Mouse (Mus musculus) myocyte (in vitro differentiated cells): ENCODE results near the gene Slc35g2. TPM values are rescaled to one million over a fixed set of nuclear protein-coding genes. Genes with fewer than 3 reads are reported as not detected.

Experiments
- H3K27me3 ChIP-seq: one replicate; pipeline ENCODE4 v1.6.1; 2011; ENCODE audit not compliant: control insufficient read depth, insufficient read depth, insufficient read length
- H3K36me3 ChIP-seq: one replicate; pipeline ENCODE4 v1.6.1; 2011; ENCODE audit not compliant: control insufficient read depth, insufficient read depth
- H3K4me2 ChIP-seq: one replicate; pipeline ENCODE4 v1.6.1; 2011; ENCODE audit warnings: low read depth, control low read depth
- H3K4me3 ChIP-seq: one replicate; pipeline ENCODE4 v1.5.1; 2011; ENCODE audit warnings: mild to moderate bottlenecking, control low read depth, moderate library complexity
- H3K79me2 ChIP-seq: one replicate; pipeline ENCODE4 v1.6.1; 2011; ENCODE audit not compliant: control insufficient read depth, insufficient read depth
- H3ac ChIP-seq: one replicate; pipeline ENCODE4 v1.6.1; 2011; ENCODE audit not compliant: control insufficient read depth, insufficient read length
- CEBPB ChIP-seq: IDR thresholded peaks from 2 replicates; pipeline ENCODE4 v1.6.1; 2011; ENCODE audit warnings: mild to moderate bottlenecking, moderate library complexity; ENCODE audit not compliant: poor library complexity, insufficient read depth, severe bottlenecking
- E2F4 ChIP-seq: IDR thresholded peaks from one replicate; pipeline ENCODE4 v1.6.1; 2011; ENCODE audit warnings: mild to moderate bottlenecking, control low read depth, moderate library complexity; ENCODE audit not compliant: insufficient read depth
- MAX ChIP-seq: IDR thresholded peaks from one replicate; pipeline ENCODE4 v1.6.1; 2011; ENCODE audit warnings: low read depth, mild to moderate bottlenecking, control low read depth
- MYOD1 ChIP-seq, 3 experiments: IDR thresholded peaks; one replicate each; pipeline ENCODE4 v1.6.1; 2011; ENCODE audit warnings: control low read depth in 2 of 3, low read depth in 2 of 3, mild to moderate bottlenecking in 2 of 3, moderate library complexity in 1 of 3; ENCODE audit not compliant: insufficient read length in 2 of 3, control insufficient read depth in 1 of 3
- MYOG ChIP-seq, 3 experiments: IDR thresholded peaks; one replicate each; pipeline ENCODE4 v1.6.1; 2011; ENCODE audit warnings: control low read depth in 2 of 3, low read depth in 2 of 3, mild to moderate bottlenecking in 2 of 3; ENCODE audit not compliant: insufficient read length in 2 of 3, control insufficient read depth in 1 of 3, insufficient read depth in 1 of 3
- POLR2A ChIP-seq: IDR thresholded peaks from one replicate; pipeline ENCODE4 v1.6.1; 2011; ENCODE audit warnings: low read depth, mild to moderate bottlenecking, control low read depth, moderate library complexity; ENCODE audit not compliant: insufficient read length
- POLR2AphosphoS2 ChIP-seq: IDR thresholded peaks from one replicate; pipeline ENCODE4 v1.6.1; 2011; ENCODE audit warnings: low read depth, control low read depth; ENCODE audit not compliant: insufficient read length
- REST ChIP-seq: IDR thresholded peaks from one replicate; pipeline ENCODE4 v1.6.1; 2011; ENCODE audit warnings: mild to moderate bottlenecking, control low read depth, moderate library complexity; ENCODE audit not compliant: insufficient read depth, insufficient read length
- SRF ChIP-seq: IDR thresholded peaks from one replicate; pipeline ENCODE4 v1.6.1; 2011; ENCODE audit warnings: low read depth; ENCODE audit not compliant: control insufficient read depth, insufficient read length
- TCF12 ChIP-seq: IDR thresholded peaks from one replicate; pipeline ENCODE4 v1.6.1; 2011; ENCODE audit warnings: mild to moderate bottlenecking, control low read depth; ENCODE audit not compliant: poor library complexity, insufficient read depth, severe bottlenecking
- TCF3 ChIP-seq: IDR thresholded peaks from one replicate; pipeline ENCODE4 v1.6.1; 2011; ENCODE audit warnings: low read depth, control low read depth; ENCODE audit not compliant: insufficient read length
- USF1 ChIP-seq: IDR thresholded peaks from one replicate; pipeline ENCODE4 v1.6.1; 2011; ENCODE audit warnings: low read depth, mild to moderate bottlenecking, control low read depth, moderate library complexity
- polyA plus RNA-seq: library from polyadenylated mRNA; unstranded; fragments of >200 nt; fragmentation: generic; extraction: Trizol; gene quantifications from one replicate; pipeline ENCODE4 v1.2.1, GENCODE M21; 2012; ENCODE audit warnings: missing spikeins

The Slc35g2 gene
- polyA plus RNA-seq, 1 experiment = 0.10 TPM

- H3K4me2 ChIP-seq = no peak overlapping the region
- H3K27me3 ChIP-seq = no peaks in the 10 kb centered on the region
- no peak overlapping the region for H3ac ChIP-seq
- H3K4me3 ChIP-seq = no peak overlapping the region
- TF ChIP-seq E2F4 = no peak
- no peak for TF ChIP-seq MYOD1 (IDR thresholded peaks at IDR 0.05; ENCODE audit: control insufficient read depth in 1 of 3, insufficient read length in 2 of 3, low read depth in 2 of 3)
- no peak for TF ChIP-seq MYOG (IDR thresholded peaks at IDR 0.05; ENCODE audit: control insufficient read depth in 1 of 3, insufficient read depth in 1 of 3, insufficient read length in 2 of 3, low read depth in 2 of 3)
- no peak for TF ChIP-seq TCF3
- TF ChIP-seq TCF12 = no peak
- no peak for TF ChIP-seq POLR2A
- TF ChIP-seq USF1 = no peak
- no peak for TF ChIP-seq MAX
- TF ChIP-seq REST = no peak
- no peak for TF ChIP-seq SRF
- no peak for TF ChIP-seq CEBPB
- TF ChIP-seq POLR2AphosphoS2 = no peak
- H3K36me3 ChIP-seq = no peaks in the 10 kb centered on the region
- peaks cover 69% of the 10 kb centered on the region for H3K79me2 ChIP-seq
Measured at GRCm38 (mm10) chr9:100520586-100520985, 50.3 kb downstream of the Slc35g2 start.

- Histone ChIP-seq H3K4me3 (no peak overlapping the region), H3ac (no peak overlapping the region), H3K27me3 (no peaks in the 10 kb centered on the region), H3K36me3 (no peaks in the 10 kb centered on the region), H3K79me2 (peaks cover 69% of the 10 kb centered on the region), H3K4me2 (no peak overlapping the region)
- TF ChIP-seq POLR2A = no peak
- TF ChIP-seq MYOD1 (IDR thresholded peaks at IDR 0.05; ENCODE audit: control insufficient read depth in 1 of 3, insufficient read length in 2 of 3, low read depth in 2 of 3) = no peak
- no peak for TF ChIP-seq SRF
- TF ChIP-seq REST = no peak
- no peak for TF ChIP-seq POLR2AphosphoS2
- TF ChIP-seq TCF12 = no peak
- TF ChIP-seq E2F4 = no peak
- TF ChIP-seq MYOG (IDR thresholded peaks at IDR 0.05; ENCODE audit: control insufficient read depth in 1 of 3, insufficient read depth in 1 of 3, insufficient read length in 2 of 3, low read depth in 2 of 3) = no peak
- TF ChIP-seq MAX = no peak
- TF ChIP-seq TCF3 = no peak
- TF ChIP-seq USF1 = no peak
- TF ChIP-seq CEBPB = no peak
Measured at GRCm38 (mm10) chr9:100520012-100520411, 50.9 kb downstream of the Slc35g2 start.

- Histone ChIP-seq H3K36me3 (no peaks in the 10 kb centered on the region), H3K27me3 (no peaks in the 10 kb centered on the region), H3K4me2 (no peak overlapping the region), H3ac (no peak overlapping the region), H3K79me2 (peaks cover 87% of the 10 kb centered on the region), H3K4me3 (no peak overlapping the region)
- no peak for TF ChIP-seq POLR2AphosphoS2
- TF ChIP-seq E2F4 = no peak
- TF ChIP-seq TCF12 = no peak
- TF ChIP-seq USF1 = no peak
- no peak for TF ChIP-seq REST
- TF ChIP-seq MYOG (IDR thresholded peaks at IDR 0.05; ENCODE audit: control insufficient read depth in 1 of 3, insufficient read depth in 1 of 3, insufficient read length in 2 of 3, low read depth in 2 of 3) = no peak
- TF ChIP-seq SRF = no peak
- no peak for TF ChIP-seq POLR2A
- no peak for TF ChIP-seq CEBPB
- TF ChIP-seq MAX = no peak
- TF ChIP-seq TCF3 = no peak
- no peak for TF ChIP-seq MYOD1 (IDR thresholded peaks at IDR 0.05; ENCODE audit: control insufficient read depth in 1 of 3, insufficient read length in 2 of 3, low read depth in 2 of 3)
Measured at GRCm38 (mm10) chr9:100507581-100507980, 63.3 kb downstream of the Slc35g2 start.

GRCm38 (mm10) chr9:100506652-100507051, 64.2 kb downstream of the Slc35g2 start:
- TF ChIP-seq POLR2A (no peak), MYOD1 (IDR thresholded peaks at IDR 0.05; ENCODE audit: control insufficient read depth in 1 of 3, insufficient read length in 2 of 3, low read depth in 2 of 3) (no peak), REST (no peak), POLR2AphosphoS2 (no peak), USF1 (peak; percentile 51)
- Histone ChIP-seq H3K27me3 (no peaks in the 10 kb centered on the region), H3K36me3 (peaks cover 7% of the 10 kb centered on the region), H3K4me2 (peak overlapping the region; percentile 37), H3K79me2 (peaks cover 87% of the 10 kb centered on the region), H3ac (no peak overlapping the region), H3K4me3 (no peak overlapping the region)

GRCm38 (mm10) chr9:100505498-100505897, 65.4 kb downstream of the Slc35g2 start:
- peaks cover 77% of the 10 kb centered on the region for H3K79me2 ChIP-seq
- peaks cover 8% of the 10 kb centered on the region for H3K36me3 ChIP-seq
- H3K4me2 ChIP-seq = no peak overlapping the region
- no peak overlapping the region for H3ac ChIP-seq
- no peak for TF ChIP-seq CEBPB
- no peak for TF ChIP-seq E2F4
- no peak for TF ChIP-seq REST
- TF ChIP-seq TCF12 = no peak
- no peak for TF ChIP-seq SRF
- no peak for TF ChIP-seq MYOG (IDR thresholded peaks at IDR 0.05; ENCODE audit: control insufficient read depth in 1 of 3, insufficient read depth in 1 of 3, insufficient read length in 2 of 3, low read depth in 2 of 3)
- no peak for TF ChIP-seq TCF3
- TF ChIP-seq MAX = no peak
- no peak for TF ChIP-seq MYOD1 (IDR thresholded peaks at IDR 0.05; ENCODE audit: control insufficient read depth in 1 of 3, insufficient read length in 2 of 3, low read depth in 2 of 3)
- TF ChIP-seq POLR2AphosphoS2 = no peak
- no peak for TF ChIP-seq USF1
- no peaks in the 10 kb centered on the region for H3K27me3 ChIP-seq
- no peak overlapping the region for H3K4me3 ChIP-seq

Other genes starting within 250 kb of the Slc35g2 start
- 0.40 TPM for gene Il20rb, start 84.3 kb downstream of the Slc35g2 start, polyA plus RNA-seq
- gene Nck1, start 25.0 kb downstream of the Slc35g2 start, polyA plus RNA-seq = 17.1 TPM
- 5.9 TPM for gene Stag1, start 26.7 kb upstream of the Slc35g2 start, polyA plus RNA-seq